Mouse (Mus musculus) heart, postnatal 0 days (tissue): Measurements from ENCODE around the gene Cnot10.

Experiments used
- CTCF ChIP-seq: IDR thresholded peaks from 2 replicates; pipeline ENCODE4 v1.5.1; 2016; ENCODE audit warnings: antibody characterized with exemption, control low read depth, low read depth
- EP300 ChIP-seq: IDR thresholded peaks from 2 replicates; pipeline ENCODE4 v1.6.1; 2016; ENCODE audit warnings: antibody characterized with exemption, low read depth

GRCm38 (mm10) chr9:114663782-114664181, 23.8 kb upstream of the Cnot10 start:
- TF ChIP-seq EP300 (no peak), CTCF (no peak)
